Mouse (Mus musculus) heart, embryonic 11.5 days (tissue): Measurements from ENCODE around the gene Gm11444. TPM values are rescaled to one million over a fixed set of nuclear protein-coding genes. Genes with fewer than 3 reads are reported as not detected.
A peak's percentile ranks its signal among the peaks of the same experiment; 100 is the strongest.

Experiments
- ATAC-seq: fragments of 200-750 bp; cut with Nextera tagmentation; replicated peaks from 2 replicates; pipeline ENCODE4 v1.8.0; 2017; ENCODE audit warnings: moderate library complexity; ENCODE audit not compliant: insufficient number of reproducible peaks, low FRiP score, low TSS enrichment
- H3K27ac ChIP-seq: fragments of 300-500 bp; sonication (generic); 2 replicates; pipeline ENCODE4 v1.5.1; 2014; ENCODE audit warnings: mild to moderate bottlenecking, low read depth, low read length
- H3K27me3 ChIP-seq: fragments of 300-500 bp; sonication (generic); 2 replicates; pipeline ENCODE4 v1.6.1; 2014; ENCODE audit warnings: mild to moderate bottlenecking, low read length, mixed read lengths; ENCODE audit not compliant: control insufficient read depth, insufficient read depth
- H3K36me3 ChIP-seq: fragments of 300-500 bp; sonication (generic); 2 replicates; pipeline ENCODE4 v1.6.1; 2014; ENCODE audit warnings: mild to moderate bottlenecking, low read length, moderate library complexity, mixed read lengths; ENCODE audit not compliant: control insufficient read depth, insufficient read depth
- H3K4me1 ChIP-seq: fragments of 300-500 bp; sonication (generic); 2 replicates; pipeline ENCODE4 v1.6.1; 2014; ENCODE audit warnings: low read length; ENCODE audit not compliant: control insufficient read depth, insufficient read depth
- H3K4me2 ChIP-seq: fragments of 300-500 bp; sonication (generic); 2 replicates; pipeline ENCODE4 v1.6.1; 2014; ENCODE audit warnings: mild to moderate bottlenecking, moderate library complexity
- H3K4me3 ChIP-seq: fragments of 300-500 bp; sonication (generic); 2 replicates; pipeline ENCODE4 v1.5.1; 2014; ENCODE audit warnings: low read depth, low read length
- H3K9ac ChIP-seq: fragments of 300-500 bp; sonication (generic); 2 replicates; pipeline ENCODE4 v1.6.1; 2014; ENCODE audit warnings: mild to moderate bottlenecking, low read depth, low read length, moderate library complexity
- H3K9me3 ChIP-seq: fragments of 300-500 bp; sonication (generic); replicated peaks from 2 replicates; pipeline ENCODE4 v1.6.1; 2016; ENCODE audit warnings: low read length; ENCODE audit not compliant: control insufficient read depth
- WGBS: fragments of 180-500 bp; shearing (Covaris S2); extraction: QIAGEN DNeasy Blood & Tissue Kit; methylation state at CpG from one replicate; pipeline ENCODE4 v1.1.7; 2014; ENCODE audit not compliant: insufficient replicate concordance; 5-methylcytosine and 5-hydroxymethylcytosine counted together
- polyA plus RNA-seq: library from polyadenylated mRNA; unstranded; fragments of >200 nt; fragmentation: Nextera tagmentation; extraction: Ambion mirVana; gene quantifications from 2 replicates; pipeline ENCODE4 v1.2.1, GENCODE M21; 2014

The Gm11444 gene
- polyA plus RNA-seq, 1 experiment from 2014 or later, result not detected

- no peaks in the 10 kb centered on the region for H3K9me3 ChIP-seq
- peak; percentile 78 for ATAC-seq
- no peak overlapping the region for H3K4me3 ChIP-seq
- no peak overlapping the region for H3K9ac ChIP-seq
- peaks cover 54% of the 10 kb centered on the region for H3K27me3 ChIP-seq
- H3K27ac ChIP-seq, result peak overlapping the region; percentile 43; the same call in 1 of the 2 replicates
- WGBS, result 4% methylated on average over 19 of the region's 19 CpGs
- H3K4me2 ChIP-seq, result peak overlapping the region; percentile 39
- peaks cover 50% of the 10 kb centered on the region for H3K4me1 ChIP-seq
- no peaks in the 10 kb centered on the region for H3K36me3 ChIP-seq
Measured at GRCm38 (mm10) chr11:85799856-85800255, 50.3 kb downstream of the Gm11444 start.

GRCm38 (mm10) chr11:85799456-85799855, 50.7 kb downstream of the Gm11444 start:
- WGBS, result 10% methylated on average over 4 of the region's 4 CpGs
- Histone ChIP-seq H3K27ac (peak overlapping the region; percentile 43), H3K9ac (no peak overlapping the region), H3K9me3 (no peaks in the 10 kb centered on the region), H3K36me3 (no peaks in the 10 kb centered on the region), H3K4me1 (peaks cover 48% of the 10 kb centered on the region), H3K4me3 (no peak overlapping the region), H3K4me2 (peak overlapping the region; percentile 39), H3K27me3 (peaks cover 56% of the 10 kb centered on the region)
- peak; percentile 45 for ATAC-seq

Other genes starting within 250 kb of the Gm11444 start
- 3.6 and 4.4 TPM in 2 replicates for gene Tbx2, start 17.8 kb downstream of the Gm11444 start, polyA plus RNA-seq
- 0.49 and 0.82 TPM in 2 replicates for gene Tbx4, start 36.1 kb upstream of the Gm11444 start, polyA plus RNA-seq